Mouse (Mus musculus): Measurements from ENCODE around the gene Ksr1. TPM values are rescaled to one million over a fixed set of nuclear protein-coding genes. Genes with fewer than 3 reads are reported as not detected.

Ksr1 gene
- total and polyA plus RNA-seq, 3 experiments: 22.5 to 73.1 (median 61.2) TPM

DNA sequence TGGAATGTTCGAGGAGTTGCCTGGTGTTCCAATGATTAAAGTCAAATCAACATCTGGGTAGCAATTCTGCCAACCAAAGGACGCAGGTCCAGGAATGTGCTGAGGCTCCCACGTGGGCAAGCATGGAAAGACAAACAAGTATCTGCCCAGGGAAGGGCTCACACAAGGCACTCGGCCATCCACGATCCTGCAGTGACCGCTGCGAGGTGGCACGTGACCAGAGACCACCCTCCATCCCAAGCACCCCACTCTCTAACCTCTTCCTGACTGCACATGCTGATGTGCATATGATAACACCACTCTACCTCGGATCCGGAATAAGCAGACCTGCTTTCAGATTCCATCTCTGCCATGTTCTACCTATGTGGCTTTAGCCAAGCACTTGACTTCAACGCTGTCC lies 38.3 kb downstream of the Ksr1 start:
- no peak overlapping the region for H3K9ac ChIP-seq (ENCODE audit: insufficient read depth, low read depth)
- DNase-seq (ENCODE audit: extremely low read depth): no peak
- H3K27ac ChIP-seq (ENCODE audit: insufficient read depth, low read depth): no peak overlapping the region
- in situ Hi-C loops (cut with MboI; ENCODE audit: low pct_ligation_motif_present, low pct_unique_long_range_greater_than_20kb, low sequenced_read_pairs): loop anchor here (5.0 kb wide), 1 partner anchor 34 kb away; no protein-coding TSS in a partner anchor
- H3K4me2 ChIP-seq (ENCODE audit: insufficient read depth, low read depth, poor library complexity, severe bottlenecking): no peak overlapping the region
- H3K27me3 ChIP-seq (replicated peaks): no peaks in the 10 kb centered on the region
- H3K9me3 ChIP-seq (replicated peaks; ENCODE audit: low read length): no peaks in the 10 kb centered on the region
- dilution Hi-C loops (cut with MboI; ENCODE audit: extremely low pct_ligation_motif_present, extremely low pct_unique_long_range_greater_than_20kb, low sequenced_read_pairs): no loop called here
- TF ChIP-seq NRF1 (IDR thresholded peaks at IDR 0.05; ENCODE audit: low read depth, low read length): no peak
- no peak for TF ChIP-seq JUN (IDR thresholded peaks at IDR 0.05; ENCODE audit: insufficient read depth, low read depth, low read length)
- TF ChIP-seq ZMIZ1 (IDR thresholded peaks at IDR 0.05; ENCODE audit: low read depth, low read length): no peak
- TF ChIP-seq MXI1 (IDR thresholded peaks at IDR 0.05; ENCODE audit: low read depth, low read length): no peak
- no peak for TF ChIP-seq HCFC1 (IDR thresholded peaks at IDR 0.05; ENCODE audit: low read depth, low read length)
- no peak for TF ChIP-seq RAD21 (IDR thresholded peaks at IDR 0.05; ENCODE audit: low read depth, low read length)
- TF ChIP-seq MYC (IDR thresholded peaks at IDR 0.05; ENCODE audit: low read depth, low read length): no peak
- TF ChIP-seq SMC3 (IDR thresholded peaks at IDR 0.05; ENCODE audit: low read depth, low read length): no peak
- no peak for TF ChIP-seq EP300 (IDR thresholded peaks at IDR 0.05; ENCODE audit: low read length)
- no peak for TF ChIP-seq GABPA (IDR thresholded peaks at IDR 0.05; ENCODE audit: insufficient replicate concordance, low read depth, low read length)
- no peak for TF ChIP-seq TCF12 (IDR thresholded peaks at IDR 0.05; ENCODE audit: low read depth, low read length)
- no peak for TF ChIP-seq ZNF384 (IDR thresholded peaks at IDR 0.05; ENCODE audit: low read depth, low read length)
- TF ChIP-seq POLR2A (IDR thresholded peaks at IDR 0.05; ENCODE audit: low read depth, low read length): no peak
- no peak for TF ChIP-seq E2F4 (IDR thresholded peaks at IDR 0.05; ENCODE audit: insufficient replicate concordance, low read depth, low read length)
- no peak for TF ChIP-seq KAT2A (IDR thresholded peaks at IDR 0.05; ENCODE audit: insufficient replicate concordance, low read length)
- TF ChIP-seq BHLHE40 (IDR thresholded peaks at IDR 0.05; ENCODE audit: low read depth, low read length): no peak
- TF ChIP-seq MAFK (IDR thresholded peaks at IDR 0.05; ENCODE audit: insufficient replicate concordance, low read length): no peak
- TF ChIP-seq ZC3H11A (IDR thresholded peaks at IDR 0.05; ENCODE audit: low read depth, low read length): no peak
- TF ChIP-seq UBTF (IDR thresholded peaks at IDR 0.05; ENCODE audit: low read depth, low read length): no peak
- no peak overlapping the region for H3K4me3 ChIP-seq (replicated peaks in 1 of 3; ENCODE audit: low read depth in 2 of 3, low read length in 2 of 3, poor library complexity in 1 of 3)
- H3K36me3 ChIP-seq (replicated peaks in 1 of 2; ENCODE audit: control insufficient read depth in 1 of 2, insufficient read depth in 1 of 2, low read length in 1 of 2): peaks cover 32 to 63% of the 10 kb centered on the region in 2 experiments
- H3K79me2 ChIP-seq (replicated peaks; ENCODE audit: control insufficient read depth, extremely low read depth, insufficient read depth, poor library complexity, severe bottlenecking): peaks cover 72% of the 10 kb centered on the region
- peaks cover 68 to 92% of the 10 kb centered on the region in 2 experiments for H3K4me1 ChIP-seq (ENCODE audit: control insufficient read depth in 1 of 2, insufficient read depth in 2 of 2)

DNA sequence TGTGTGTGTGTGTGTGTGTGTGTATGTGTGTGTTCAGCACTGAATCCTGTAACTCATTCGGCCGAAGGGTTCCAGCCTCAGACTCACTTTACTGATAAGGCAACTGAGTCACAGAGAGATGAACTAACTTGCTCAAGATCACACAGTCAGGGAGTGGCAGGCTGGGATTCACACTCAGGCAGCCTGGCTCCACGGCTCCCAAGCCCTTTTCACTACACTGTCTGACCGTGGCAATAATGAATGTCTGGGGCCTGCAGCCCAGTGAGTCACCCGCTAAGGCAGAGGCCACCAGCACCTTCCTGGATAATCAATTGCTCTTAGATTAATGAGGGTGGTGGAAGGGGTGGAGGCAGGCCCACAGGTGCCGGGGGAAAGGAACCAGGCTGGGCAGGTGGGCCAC lies 41.2 kb downstream of the Ksr1 start:
- Histone ChIP-seq H3K4me2 (ENCODE audit: insufficient read depth, low read depth, poor library complexity, severe bottlenecking) (peak overlapping the region; percentile 65), H3K4me1 (ENCODE audit: control insufficient read depth in 1 of 2, insufficient read depth in 2 of 2) (peaks cover 71 to 99% of the 10 kb centered on the region in 2 experiments), H3K27me3 (replicated peaks) (no peaks in the 10 kb centered on the region), H3K27ac (ENCODE audit: insufficient read depth, low read depth) (peak overlapping the region; percentile 98), H3K9me3 (replicated peaks; ENCODE audit: low read length) (no peaks in the 10 kb centered on the region), H3K9ac (ENCODE audit: insufficient read depth, low read depth) (peak overlapping the region; percentile 15; the same call in 1 of the 2 replicates), H3K36me3 (replicated peaks in 1 of 2; ENCODE audit: control insufficient read depth in 1 of 2, insufficient read depth in 1 of 2, low read length in 1 of 2) (peaks cover 39 to 72% of the 10 kb centered on the region in 2 experiments), H3K79me2 (replicated peaks; ENCODE audit: control insufficient read depth, extremely low read depth, insufficient read depth, poor library complexity, severe bottlenecking) (peaks cover 64% of the 10 kb centered on the region), H3K4me3 (replicated peaks in 1 of 3; ENCODE audit: low read depth in 2 of 3, low read length in 2 of 3, poor library complexity in 1 of 3) (peak overlapping the region in 1 of 3 experiments; percentile 0)
- DNase-seq (ENCODE audit: extremely low read depth): no peak
- dilution Hi-C loops (cut with MboI; ENCODE audit: extremely low pct_ligation_motif_present, extremely low pct_unique_long_range_greater_than_20kb, low sequenced_read_pairs) (no loop called here), in situ Hi-C loops (cut with MboI; ENCODE audit: low pct_ligation_motif_present, low pct_unique_long_range_greater_than_20kb, low sequenced_read_pairs) (loop anchor here (5.0 kb wide), 1 partner anchor 37 kb away; no protein-coding TSS in a partner anchor)
- TF ChIP-seq BHLHE40 (IDR thresholded peaks at IDR 0.05; ENCODE audit: low read depth, low read length) (no peak), EP300 (IDR thresholded peaks at IDR 0.05; ENCODE audit: low read length) (no peak), JUN (IDR thresholded peaks at IDR 0.05; ENCODE audit: insufficient read depth, low read depth, low read length) (no peak), ELF1 (IDR thresholded peaks at IDR 0.05; ENCODE audit: low read depth, low read length) (no peak), HCFC1 (IDR thresholded peaks at IDR 0.05; ENCODE audit: low read depth, low read length) (no peak), TBP (conservative IDR thresholded peaks at IDR 0.05; ENCODE audit: low read depth, low read length) (no peak), MYC (IDR thresholded peaks at IDR 0.05; ENCODE audit: low read depth, low read length) (no peak), MXI1 (IDR thresholded peaks at IDR 0.05; ENCODE audit: low read depth, low read length) (no peak), UBTF (IDR thresholded peaks at IDR 0.05; ENCODE audit: low read depth, low read length) (no peak), NELFE (IDR thresholded peaks at IDR 0.05; ENCODE audit: low read depth, low read length) (no peak), SIN3A (IDR thresholded peaks at IDR 0.05; ENCODE audit: low read length) (no peak), KAT2A (IDR thresholded peaks at IDR 0.05; ENCODE audit: insufficient replicate concordance, low read length) (no peak), ZKSCAN1 (IDR thresholded peaks at IDR 0.05; ENCODE audit: borderline replicate concordance, low read depth, low read length) (no peak), TCF12 (IDR thresholded peaks at IDR 0.05; ENCODE audit: low read depth, low read length) (no peak), PAX5 (IDR thresholded peaks at IDR 0.05; ENCODE audit: low read length) (no peak), SMC3 (IDR thresholded peaks at IDR 0.05; ENCODE audit: low read depth, low read length) (no peak), ZC3H11A (IDR thresholded peaks at IDR 0.05; ENCODE audit: low read depth, low read length) (no peak), IRF4 (IDR thresholded peaks at IDR 0.05; ENCODE audit: low read depth, low read length) (no peak), JUND (conservative IDR thresholded peaks at IDR 0.05; ENCODE audit: low read depth, low read length) (no peak)
